Mouse (Mus musculus): ENCODE data around the gene H2-DMb1. TPM values are rescaled to one million over a fixed set of nuclear protein-coding genes. Genes with fewer than 3 reads are reported as not detected.
A peak's percentile ranks its signal among the peaks of the same experiment; 100 is the strongest.

The H2-DMb1 gene
- total RNA-seq, 2 experiments from 2014 or later = 1.4 to 1.8 TPM

GRCm38 (mm10) chr17:34203444-34203843, 50.6 kb downstream of the H2-DMb1 start, which contains the start of gene Tap2:
TSS of gene Tap2 (plus strand) at chr17:34203527.
- no peak for DNase-seq
- intact Hi-C loops (cut with DNase I) = loop anchor here (5.0 kb wide), 1 partner anchor 34 kb away; the partner anchor contains the start of gene H2-Ob

GRCm38 (mm10) chr17:34204303-34205010, 51.6 kb downstream of the H2-DMb1 start:
- intact Hi-C loops (cut with DNase I) = loop anchor here (1.0 to 5.0 kb wide), 3 partner anchors 18 to 34 kb away; partner anchors contain the start of genes H2-Ob, Psmb9 and Tap1
- peak; percentile 94 to 96 for DNase-seq

GRCm38 (mm10) chr17:34205021-34205745, 52.3 kb downstream of the H2-DMb1 start:
- DNase-seq = peak; percentile 58 to 62
- intact Hi-C loops (cut with DNase I) = loop anchor here (2.0 kb wide), 1 partner anchor 18 kb away; the partner anchor contains the start of genes Psmb9 and Tap1

GRCm38 (mm10) chr17:34205746-34206176, 52.9 kb downstream of the H2-DMb1 start:
- DNase-seq = peak; percentile 2 to 40
- intact Hi-C loops (cut with DNase I) = loop anchor here (2.0 kb wide), 1 partner anchor 19 kb away; the partner anchor contains the start of genes Psmb9 and Tap1

GRCm38 (mm10) chr17:34206731-34207130, 53.9 kb downstream of the H2-DMb1 start:
- DNase-seq = peak in 1 of 2 experiments; percentile 0
- intact Hi-C loops (cut with DNase I) = no loop called here

- DNase-seq = peak in 1 of 2 experiments; percentile 1
- intact Hi-C loops (cut with DNase I) = no loop called here
Measured at GRCm38 (mm10) chr17:34207456-34207855, 54.6 kb downstream of the H2-DMb1 start.

- intact Hi-C loops (cut with DNase I) = no loop called here
- peak in 1 of 2 experiments; percentile 0 for DNase-seq
Measured at GRCm38 (mm10) chr17:34207866-34208265, 55.0 kb downstream of the H2-DMb1 start.

GRCm38 (mm10) chr17:34208421-34208820, 55.5 kb downstream of the H2-DMb1 start:
- DNase-seq = no peak
- intact Hi-C loops (cut with DNase I) = no loop called here

- intact Hi-C loops (cut with DNase I) = no loop called here
- DNase-seq = peak in 1 of 2 experiments; percentile 1
Measured at GRCm38 (mm10) chr17:34209680-34210079, 56.8 kb downstream of the H2-DMb1 start.

Other genes with a start within 250 kb of the H2-DMb1 start
- gene Platr17, start 247.9 kb upstream of the H2-DMb1 start, total RNA-seq (2021) = not detected
- gene Daxx, start 243.7 kb upstream of the H2-DMb1 start, total RNA-seq (2021) = 10 to 100 TPM; 11.3 to 13.7 TPM
- 100 to 1,000 TPM in 1 of 2 experiments, 10 to 100 TPM in 1; 92.8 to 100 TPM for gene Tapbp, start 237.2 kb upstream of the H2-DMb1 start, total RNA-seq (2021)
- gene Zbtb22, start 237.2 kb upstream of the H2-DMb1 start, total RNA-seq (2021) = 10 to 100 TPM; 16.8 to 20.3 TPM
- 10 to 100 TPM; 54.7 to 58.6 TPM for gene Rgl2, start 223.5 kb upstream of the H2-DMb1 start, total RNA-seq (2021)
- 10 to 100 TPM; 62.7 to 73.7 TPM for gene Pfdn6, start 212.7 kb upstream of the H2-DMb1 start, total RNA-seq (2021)
- 10 to 100 TPM; 10.4 to 11.5 TPM for gene Wdr46, start 212.4 kb upstream of the H2-DMb1 start, total RNA-seq (2021)
- gene B3galt4, start 201.6 kb upstream of the H2-DMb1 start, total RNA-seq (2021) = 1 to 10 TPM; 2.2 to 2.9 TPM
- 10 to 100 TPM; 35.0 to 37.8 TPM for gene Vps52, start 197.3 kb upstream of the H2-DMb1 start, total RNA-seq (2021)
- 100 to 1,000 TPM; 417 to 479 TPM for gene Rps18, start 197.1 kb upstream of the H2-DMb1 start, total RNA-seq (2021)
- 10 to 100 TPM; 56.5 to 61.2 TPM for gene H2-K1, start 152.7 kb upstream of the H2-DMb1 start, total RNA-seq (2021)
- 10 to 100 TPM; 12.2 to 14.6 TPM for gene Ring1, start 128.4 kb upstream of the H2-DMb1 start, total RNA-seq (2021)
- 10 to 100 TPM; 80.6 to 88.2 TPM for gene H2-Ke6, start 125.0 kb upstream of the H2-DMb1 start, total RNA-seq (2021)
- 10 to 100 TPM; 63.2 to 63.3 TPM for gene Slc39a7, start 121.4 kb upstream of the H2-DMb1 start, total RNA-seq (2021)
- 10 to 100 TPM; 41.9 to 44.7 TPM for gene Rxrb, start 121.3 kb upstream of the H2-DMb1 start, total RNA-seq (2021)
- 1 to 10 TPM; 1.5 to 2.7 TPM for gene Col11a2, start 113.6 kb upstream of the H2-DMb1 start, total RNA-seq (2021)
- gene H2-Oa, start 60.7 kb upstream of the H2-DMb1 start, total RNA-seq (2021) = under 1 TPM; 0.33 to 0.54 TPM
- gene H2-DMa, start 33.5 kb upstream of the H2-DMb1 start, total RNA-seq (2021) = 1 to 10 TPM; 3.5 to 4.0 TPM
- gene Brd2, start 30.4 kb upstream of the H2-DMb1 start, total RNA-seq (2021) = 10 to 100 TPM; 93.2 to 99.4 TPM
- gene H2-DMb2, start 9.8 kb upstream of the H2-DMb1 start, total RNA-seq (2021) = 1 to 10 TPM in 1 of 2 experiments, under 1 TPM in 1; 0.96 to 1.6 TPM
- 1 to 10 TPM; 5.4 to 5.5 TPM for gene Tap1, start 34.5 kb downstream of the H2-DMb1 start, total RNA-seq (2021)
- gene Psmb9, start 34.7 kb downstream of the H2-DMb1 start, total RNA-seq (2021) = 1 to 10 TPM; 6.5 to 7.2 TPM
- 10 to 100 TPM in 1 of 2 experiments, 1 to 10 TPM in 1; 8.9 to 13.0 TPM for gene Psmb8, start 44.6 kb downstream of the H2-DMb1 start, total RNA-seq (2021)
- 10 to 100 TPM; 18.9 to 20.7 TPM for gene Tap2, start 50.5 kb downstream of the H2-DMb1 start, total RNA-seq (2021)
- under 1 TPM; 0.88 TPM for gene H2-Ob, start 85.8 kb downstream of the H2-DMb1 start, total RNA-seq (2021)
- 10 to 100 TPM in 1 of 2 experiments, 1 to 10 TPM in 1; 6.6 to 12.7 TPM for gene H2-Ab1, start 104.6 kb downstream of the H2-DMb1 start, total RNA-seq (2021)
- gene H2-Aa, start 134.8 kb downstream of the H2-DMb1 start, total RNA-seq (2021) = 10 to 100 TPM in 1 of 2 experiments, 1 to 10 TPM in 1; 7.0 to 13.1 TPM
- gene H2-Eb1, start 152.8 kb downstream of the H2-DMb1 start, total RNA-seq (2021) = 10 to 100 TPM in 1 of 2 experiments, 1 to 10 TPM in 1; 5.8 to 11.8 TPM
- under 1 TPM in 1 of 2 experiments, not detected in 1; 0.10 TPM for gene H2-Eb2, start 172.6 kb downstream of the H2-DMb1 start, total RNA-seq (2021)
- gene Btnl2, start 201.8 kb downstream of the H2-DMb1 start, total RNA-seq (2021) = under 1 TPM; 0.27 to 0.33 TPM
- gene Btnl1, start 224.1 kb downstream of the H2-DMb1 start, total RNA-seq (2021) = not detected
- under 1 TPM in 1 of 2 experiments, not detected in 1; 0.24 TPM for gene BC051142, start 245.7 kb downstream of the H2-DMb1 start, total RNA-seq (2021)